Mouse (Mus musculus): ENCODE measurements around the gene A230050P20Rik.

A230050P20Rik gene

GRCm38 (mm10) chr9:20875021-20875790 is 6.8 kb downstream of the A230050P20Rik start:
- DNase-seq, result peak; percentile 63

- peak; percentile 69 for DNase-seq
Measured at GRCm38 (mm10) chr9:20876318-20877117, 8.1 kb downstream of the A230050P20Rik start.

GRCm38 (mm10) chr9:20877118-20878040 is 8.9 kb downstream of the A230050P20Rik start:
- no peak for DNase-seq

GRCm38 (mm10) chr9:20878041-20878709 is 9.7 kb downstream of the A230050P20Rik start:
- DNase-seq, result peak; percentile 100

- no peak for DNase-seq
Measured at GRCm38 (mm10) chr9:20878710-20879065, 10.2 kb downstream of the A230050P20Rik start.

- DNase-seq, result peak; percentile 61
Measured at GRCm38 (mm10) chr9:20879097-20879792, 10.8 kb downstream of the A230050P20Rik start, which contains the start of gene Angptl6. TSS of gene Angptl6 (minus strand) at chr9:20879727.

- DNase-seq, result peak; percentile 47
Measured at GRCm38 (mm10) chr9:20886563-20886962, 18.1 kb downstream of the A230050P20Rik start.

GRCm38 (mm10) chr9:20887191-20887590 is 18.7 kb downstream of the A230050P20Rik start:
- no peak for DNase-seq

- DNase-seq, result peak; percentile 96
Measured at GRCm38 (mm10) chr9:20887704-20888385, 19.4 kb downstream of the A230050P20Rik start, which contains the start of gene Ppan. TSS of gene Ppan (plus strand) at chr9:20888175.

GRCm38 (mm10) chr9:20888386-20888765 is 19.9 kb downstream of the A230050P20Rik start:
- no peak for DNase-seq

- DNase-seq, result peak; percentile 60
Measured at GRCm38 (mm10) chr9:20889185-20890141, 21.0 kb downstream of the A230050P20Rik start.

GRCm38 (mm10) chr9:20890411-20890810 is 22.0 kb downstream of the A230050P20Rik start:
- no peak for DNase-seq

- DNase-seq, result no peak
Measured at GRCm38 (mm10) chr9:20891339-20892103, 23.1 kb downstream of the A230050P20Rik start.

GRCm38 (mm10) chr9:20892104-20892653 is 23.7 kb downstream of the A230050P20Rik start:
- no peak for DNase-seq

- no peak for DNase-seq
Measured at GRCm38 (mm10) chr9:20893069-20893468, 24.6 kb downstream of the A230050P20Rik start.

GRCm38 (mm10) chr9:20893590-20894343 is 25.3 kb downstream of the A230050P20Rik start:
- no peak for DNase-seq

- no peak for DNase-seq
Measured at GRCm38 (mm10) chr9:20894629-20895028, 26.2 kb downstream of the A230050P20Rik start.

- DNase-seq, result no peak
Measured at GRCm38 (mm10) chr9:20895382-20895781, 26.9 kb downstream of the A230050P20Rik start.

All from cerebellum, adult 11-12 months (tissue).